Comparison of ENCODE assay signal across 8 mouse cellular contexts in the genomic region with DNA sequence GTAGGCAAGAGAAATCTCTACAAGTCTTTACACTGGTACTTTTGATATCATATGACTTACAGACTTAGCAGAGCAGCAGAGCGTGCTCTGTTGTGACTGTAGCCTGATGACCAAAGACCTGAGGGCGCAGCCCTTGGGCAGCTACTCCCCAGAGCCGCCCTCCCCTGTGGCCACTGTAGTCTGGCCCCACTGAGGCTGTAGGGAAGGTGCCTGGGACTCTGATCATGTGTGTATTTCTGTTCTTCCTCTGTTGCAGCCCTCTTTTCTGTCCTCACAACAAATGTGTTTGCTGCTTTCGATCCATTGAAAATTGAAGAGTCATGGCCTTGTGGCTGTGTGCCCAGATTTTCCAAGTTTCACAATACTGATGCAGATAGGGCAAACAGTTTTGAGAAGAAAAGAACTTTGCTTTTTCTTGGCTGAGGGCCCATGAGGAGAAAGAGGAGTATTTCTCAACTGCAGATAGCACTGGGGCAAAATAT. TPM values are rescaled to one million over a fixed set of nuclear protein-coding genes. Genes with fewer than 3 reads are reported as not detected.
DNase-seq lines count a peak whose midpoint lies in the region; ATAC-seq and TF ChIP-seq lines count a peak whose summit lies in the region.

No protein-coding gene starts in this region.

- no peak for TF ChIP-seq CTCF in midbrain, postnatal 0 days (IDR thresholded peaks at IDR 0.05)

- H3K4me2 ChIP-seq in hindbrain, embryonic 16.5 days (ENCODE audit: low read length), result peak overlapping the region; percentile 59
- peak overlapping the region; percentile 66 for H3K4me2 ChIP-seq in liver, embryonic 12.5 days
- peak overlapping the region; percentile 79 for H3K4me2 ChIP-seq in midbrain, postnatal 0 days (ENCODE audit: low read depth, low read length, poor library complexity, severe bottlenecking)

- no peaks in the 10 kb centered on the region for H3K27me3 ChIP-seq in erythroblast, embryonic 14.5 days (ENCODE audit: control insufficient read depth)
- no peaks in the 10 kb centered on the region for H3K27me3 ChIP-seq in hindbrain, embryonic 16.5 days (replicated peaks; ENCODE audit: control insufficient read depth, insufficient read depth, low read length)
- H3K27me3 ChIP-seq in liver, embryonic 12.5 days (replicated peaks), result no peaks in the 10 kb centered on the region
- H3K27me3 ChIP-seq in midbrain, postnatal 0 days (ENCODE audit: insufficient read depth, low read length), result 0 out of 2 replicates have a peak, but pooled peaks cover 3% of the 10 kb centered on the region

- no peak for ATAC-seq in erythroblast, adult 5-6 weeks (replicated peaks; ENCODE audit: low FRiP score, poor library complexity, severe bottlenecking)
- peak; percentile 68 for ATAC-seq in hindbrain, embryonic 16.5 days
- ATAC-seq in liver, embryonic 12.5 days, result peak; percentile 36; the same call in 1 of the 2 replicates
- ATAC-seq in midbrain, postnatal 0 days (ENCODE audit: low FRiP score), result no peak

- no peaks in the 10 kb centered on the region for H3K36me3 ChIP-seq in erythroblast, embryonic 14.5 days (ENCODE audit: control insufficient read depth)
- no peaks in the 10 kb centered on the region for H3K36me3 ChIP-seq in hindbrain, embryonic 16.5 days (ENCODE audit: control insufficient read depth, insufficient read depth, low read length)
- H3K36me3 ChIP-seq in liver, embryonic 12.5 days, result no peaks in the 10 kb centered on the region
- H3K36me3 ChIP-seq in midbrain, postnatal 0 days (ENCODE audit: insufficient read depth, low read length), result no peaks in the 10 kb centered on the region

- H3K9ac ChIP-seq in hindbrain, embryonic 16.5 days (ENCODE audit: low read depth, low read length), result no peak overlapping the region
- no peak overlapping the region for H3K9ac ChIP-seq in liver, embryonic 12.5 days
- no peak overlapping the region for H3K9ac ChIP-seq in midbrain, postnatal 0 days (replicated peaks; ENCODE audit: low read length, poor library complexity, severe bottlenecking)

- WGBS in hindbrain, embryonic 16.5 days, result 34% methylated on average over 4 of the region's 4 CpGs
- WGBS in liver, embryonic 12.5 days (ENCODE audit: insufficient replicate concordance), result 66% methylated on average over 4 of the region's 4 CpGs
- WGBS in midbrain, postnatal 0 days, result 58% methylated on average over 4 of the region's 4 CpGs

- H3K27ac ChIP-seq in hindbrain, embryonic 16.5 days (ENCODE audit: low read depth, low read length), result no peak overlapping the region
- H3K27ac ChIP-seq in liver, embryonic 12.5 days, result peak overlapping the region; percentile 41; the same call in 1 of the 2 replicates
- H3K27ac ChIP-seq in midbrain, postnatal 0 days (ENCODE audit: low read depth, low read length), result no peak overlapping the region

- H3K4me3 ChIP-seq in erythroblast, embryonic 14.5 days (replicated peaks), result peak overlapping the region; percentile 55
- H3K4me3 ChIP-seq in hindbrain, embryonic 16.5 days (ENCODE audit: low read length), result peak overlapping the region; percentile 41
- peak overlapping the region; percentile 51 for H3K4me3 ChIP-seq in liver, embryonic 12.5 days
- H3K4me3 ChIP-seq in midbrain, postnatal 0 days (ENCODE audit: low read depth, low read length), result no peak overlapping the region

- H3K4me1 ChIP-seq in erythroblast, embryonic 14.5 days (ENCODE audit: control insufficient read depth), result no peaks in the 10 kb centered on the region
- peaks cover 5% of the 10 kb centered on the region for H3K4me1 ChIP-seq in hindbrain, embryonic 16.5 days (ENCODE audit: control insufficient read depth, insufficient read depth, low read depth, low read length)
- H3K4me1 ChIP-seq in liver, embryonic 12.5 days, result no peaks in the 10 kb centered on the region
- H3K4me1 ChIP-seq in midbrain, postnatal 0 days (ENCODE audit: insufficient read depth, low read length), result no peaks in the 10 kb centered on the region

- no peaks in the 10 kb centered on the region; the same call in 1 of the 2 replicates for H3K9me3 ChIP-seq in erythroblast, embryonic 14.5 days (ENCODE audit: control insufficient read depth, low read length)
- H3K9me3 ChIP-seq in hindbrain, embryonic 16.5 days (ENCODE audit: control insufficient read depth, low read length), result no peaks in the 10 kb centered on the region
- H3K9me3 ChIP-seq in liver, embryonic 12.5 days (replicated peaks), result no peaks in the 10 kb centered on the region
- H3K9me3 ChIP-seq in midbrain, postnatal 0 days (ENCODE audit: low read length), result no peaks in the 10 kb centered on the region

- peak; percentile 50 for DNase-seq in gastrocnemius, postnatal 25 days
- peak; percentile 42 for DNase-seq in midbrain, postnatal 0 days (ENCODE audit: low spot score)
- DNase-seq in right cerebral cortex, adult 2 months (ENCODE audit: low spot score in 2 of 2), result no peak
- no peak for DNase-seq in cerebellum, adult 8-10 months

RNA-seq across cellular contexts. Expression of a gene that starts 1.0 kb away (rescaled TPM):
- 0.07 TPM in 1 of 2 replicates, not detected in the other for polyA plus RNA-seq in erythroblast, embryonic 14.5 days (2012)
- 167 and 198 TPM in 2 replicates for total RNA-seq in erythroblast, adult 5-6 weeks (2015; ENCODE audit: low replicate concordance)
- 71.1 and 99.1 TPM in 2 replicates for total RNA-seq in erythroblast, adult 5-6 weeks (2017; ENCODE audit: low replicate concordance)
- total RNA-seq in gastrocnemius, postnatal 25 days (2021), result 10 to 100 TPM; 17.2 to 55.0 TPM
- 103 and 111 TPM in 2 replicates for polyA plus RNA-seq in hindbrain, embryonic 16.5 days (2015; fragmentation: Nextera tagmentation; extraction: Ambion mirVana)
- 52.4 and 56.3 TPM in 2 replicates for polyA plus RNA-seq in liver, embryonic 12.5 days (2016; fragmentation: Nextera tagmentation; extraction: Ambion mirVana)
- total RNA-seq in midbrain, postnatal 0 days (2014; rRNA removed), result 36.6 and 40.3 TPM in 2 replicates
- 100 and 114 TPM in 2 replicates for polyA plus RNA-seq in midbrain, postnatal 0 days (2015; fragmentation: Nextera tagmentation; extraction: Ambion mirVana)

Comparison
In these comparisons a context has a peak if more than half of its experiments do, and no peak if none do; other contexts are left out.
1. ATAC-seq: peak in hindbrain, embryonic 16.5 days (single experiment) and liver, embryonic 12.5 days (single experiment); none in erythroblast, adult 5-6 weeks (single experiment) and midbrain, postnatal 0 days (single experiment).
2. DNase-seq: peak in gastrocnemius, postnatal 25 days (single experiment) and midbrain, postnatal 0 days (single experiment); none in right cerebral cortex, adult 2 months (0 of 2) and cerebellum, adult 8-10 months (single experiment).
3. RNA of a gene that starts 1.0 kb away (polyA plus RNA-seq): 103 to 111 TPM in hindbrain, embryonic 16.5 days, 100 to 114 TPM in midbrain, postnatal 0 days and 52.4 to 56.3 TPM in liver, embryonic 12.5 days; 0.07 TPM in erythroblast, embryonic 14.5 days; every median in the first group is over 10 times any median in the second.
4. Peak in every context shown above with its lines, with median percentiles within 50 percentile points of each other: H3K4me2 ChIP-seq.